8 mouse cellular contexts compared by ENCODE assay signal in the genomic region with DNA sequence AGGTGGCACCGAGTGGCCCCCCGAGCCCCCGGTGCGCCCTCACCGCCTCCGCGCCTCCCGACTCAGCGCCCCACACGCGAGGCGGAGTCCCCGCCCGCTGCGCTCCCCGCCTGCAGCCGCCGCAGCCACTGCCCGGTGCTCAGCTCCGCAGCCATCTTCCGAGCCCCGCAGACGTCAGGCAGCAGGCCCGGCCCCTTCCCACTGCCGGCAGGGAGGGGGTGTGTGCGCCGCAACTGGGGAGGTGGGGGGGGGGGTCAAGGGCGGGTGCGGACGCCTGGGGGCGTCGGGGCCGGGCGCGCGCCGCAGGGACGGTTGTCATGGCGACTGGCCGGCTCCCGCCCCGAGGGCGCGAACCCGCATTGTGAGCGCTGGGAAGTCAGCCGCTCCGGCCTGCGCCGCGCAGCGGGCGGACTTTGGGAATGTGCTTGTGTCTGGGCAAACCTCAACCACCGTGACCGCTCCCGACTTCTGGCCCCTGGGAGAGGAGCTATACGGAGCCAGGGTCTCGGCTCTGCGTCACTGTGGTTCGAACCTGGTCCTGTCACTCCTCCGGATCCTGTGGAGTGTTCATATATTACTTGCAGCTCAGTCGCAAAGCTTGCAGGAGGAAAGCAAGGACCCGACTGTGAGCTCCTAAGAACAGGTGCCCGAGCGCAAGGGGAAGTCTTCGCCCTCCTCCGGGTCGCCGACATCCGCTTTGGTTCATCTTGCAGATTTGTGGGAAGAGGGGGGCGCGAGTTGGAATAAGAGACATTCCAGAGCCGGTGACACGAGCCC. TPM values are rescaled to one million over a fixed set of nuclear protein-coding genes. Genes with fewer than 3 reads are reported as not detected.
A peak's percentile ranks its signal among the peaks of the same experiment; 100 is the strongest.
DNase-seq lines count a peak whose midpoint lies in the region; ATAC-seq and TF ChIP-seq lines count a peak whose summit lies in the region.

TSS of gene Sgsm2 (minus strand) at position 160 of the 777 bp plus-strand sequence.

- peak; percentile 87 for DNase-seq in MEL (ENCODE audit: low read depth, low spot score)
- peak; percentile 63 to 68 for DNase-seq in cerebellum, adult 2 months
- DNase-seq in forebrain, postnatal 0 days = peak; percentile 74
- DNase-seq in heart, postnatal 36 days = peak; percentile 66 to 74
- peak; percentile 62 for DNase-seq in layer of hippocampus, adult 9-11 months
- peak; percentile 72 for DNase-seq in lung, postnatal 0 days (ENCODE audit: low spot score)
- peak; percentile 48 for DNase-seq in ovary, postnatal 14 days (ENCODE audit: low spot score)
- DNase-seq in thymus, postnatal 14 days = peak; percentile 64

- H3K4me1 ChIP-seq in MEL (ENCODE audit: control insufficient read depth in 1 of 2, insufficient read depth in 2 of 2, low read length in 2 of 2) = peaks cover 6 to 18% of the 10 kb centered on the region in 2 experiments
- H3K4me1 ChIP-seq in cerebellum, adult 2 months (ENCODE audit: control insufficient read depth, insufficient read depth, low read length) = 0 out of 2 replicates have a peak, but pooled peaks cover 3% of the 10 kb centered on the region
- 0 out of 2 replicates have a peak, but pooled peaks cover 13% of the 10 kb centered on the region for H3K4me1 ChIP-seq in forebrain, postnatal 0 days (ENCODE audit: insufficient read depth)
- H3K4me1 ChIP-seq in lung, postnatal 0 days (ENCODE audit: insufficient read depth, low read depth, low read length) = peaks cover 5% of the 10 kb centered on the region; the same call in 1 of the 2 replicates

- ATAC-seq in forebrain, postnatal 0 days = peak; percentile 77
- peak; percentile 60 for ATAC-seq in lung, postnatal 0 days

- H3K9ac ChIP-seq in MEL (ENCODE audit: control insufficient read depth, low read depth, low read length, poor library complexity, severe bottlenecking) = peak within 1 kb of the TSS; percentile 86
- H3K9ac ChIP-seq in forebrain, postnatal 0 days = peak within 1 kb of the TSS; percentile 82
- H3K9ac ChIP-seq in lung, postnatal 0 days (replicated peaks; ENCODE audit: low read depth) = peak within 1 kb of the TSS; percentile 51

- peaks cover 54% of the 10 kb centered on the region for H3K79me2 ChIP-seq in MEL (ENCODE audit: control insufficient read depth, insufficient read depth, low read length, poor library complexity)

- H3K4me2 ChIP-seq in forebrain, postnatal 0 days (ENCODE audit: low read depth) = peak within 1 kb of the TSS; percentile 77
- peak within 1 kb of the TSS; percentile 100 for H3K4me2 ChIP-seq in lung, postnatal 0 days (replicated peaks; ENCODE audit: low read depth, low read length)

- H3K4me3 ChIP-seq in MEL (ENCODE audit: control insufficient read depth in 1 of 2, insufficient read depth in 1 of 2, low read depth in 2 of 2, low read length in 2 of 2) = peak within 1 kb of the TSS; percentile 80 to 86
- H3K4me3 ChIP-seq in cerebellum, adult 2 months (replicated peaks; ENCODE audit: insufficient read depth, low read depth, low read length) = peak within 1 kb of the TSS; percentile 65
- peak within 1 kb of the TSS; percentile 78 for H3K4me3 ChIP-seq in forebrain, postnatal 0 days (ENCODE audit: low read depth, low read length)
- peak within 1 kb of the TSS; percentile 76 for H3K4me3 ChIP-seq in lung, postnatal 0 days (ENCODE audit: low read depth, low read length)

- intact Hi-C loops in heart, postnatal 36 days (cut with DNase I) = loop anchor here (1.0 kb wide), 1 partner anchor 20 kb away; no protein-coding TSS in a partner anchor

- WGBS in cerebellum, adult 2 months = 1% methylated on average over 71 of the region's 74 CpGs
- under 1% methylated on average over 60 of the region's 74 CpGs for WGBS in forebrain, postnatal 0 days
- under 1% methylated on average over 53 of the region's 74 CpGs for WGBS in lung, postnatal 0 days

- TF ChIP-seq CTCF in MEL (IDR thresholded peaks at IDR 0.05 in 2 of 3, conservative IDR thresholded peaks at IDR 0.05 in 1 of 3; ENCODE audit: control insufficient read depth in 1 of 3, insufficient read depth in 1 of 3, low read depth in 2 of 3, low read length in 3 of 3, poor library complexity in 1 of 3, severe bottlenecking in 1 of 3) = no peak
- no peak for TF ChIP-seq CTCF in cerebellum, adult 2 months (IDR thresholded peaks at IDR 0.05; ENCODE audit: borderline replicate concordance, insufficient read depth, low read depth, low read length)
- no peak for TF ChIP-seq CTCF in forebrain, postnatal 0 days (IDR thresholded peaks at IDR 0.05; ENCODE audit: low read depth)
- TF ChIP-seq CTCF in lung, postnatal 0 days (IDR thresholded peaks at IDR 0.05) = no peak

- no peak for TF ChIP-seq RAD21 in MEL (IDR thresholded peaks at IDR 0.05; ENCODE audit: low read depth, low read length)

- no peaks in the 10 kb centered on the region for H3K9me3 ChIP-seq in MEL (replicated peaks; ENCODE audit: insufficient read depth, low read length)
- no peaks in the 10 kb centered on the region for H3K9me3 ChIP-seq in forebrain, postnatal 0 days (ENCODE audit: low read length)
- H3K9me3 ChIP-seq in lung, postnatal 0 days (ENCODE audit: low read length) = no peaks in the 10 kb centered on the region

- peaks cover 24 to 29% of the 10 kb centered on the region in 2 experiments for H3K36me3 ChIP-seq in MEL (ENCODE audit: control insufficient read depth in 1 of 2, insufficient read depth in 2 of 2, low read length in 2 of 2)
- H3K36me3 ChIP-seq in forebrain, postnatal 0 days (ENCODE audit: insufficient read depth) = peaks cover 28% of the 10 kb centered on the region
- H3K36me3 ChIP-seq in lung, postnatal 0 days (ENCODE audit: insufficient read depth, low read length) = 0 out of 2 replicates have a peak, but pooled peaks cover 3% of the 10 kb centered on the region

- no peak for TF ChIP-seq EP300 in MEL (IDR thresholded peaks at IDR 0.05; ENCODE audit: low read depth in 1 of 2, low read length in 2 of 2)
- TF ChIP-seq EP300 in lung, postnatal 0 days (IDR thresholded peaks at IDR 0.05) = no peak

- no peaks in the 10 kb centered on the region for H3K27me3 ChIP-seq in MEL (ENCODE audit: control insufficient read depth in 1 of 2, insufficient read depth in 2 of 2, low read length in 2 of 2)
- H3K27me3 ChIP-seq in cerebellum, adult 2 months (ENCODE audit: control insufficient read depth, insufficient read depth, low read length) = no peaks in the 10 kb centered on the region
- no peaks in the 10 kb centered on the region for H3K27me3 ChIP-seq in forebrain, postnatal 0 days (ENCODE audit: insufficient read depth, low read length)
- no peaks in the 10 kb centered on the region for H3K27me3 ChIP-seq in lung, postnatal 0 days (replicated peaks; ENCODE audit: insufficient read depth, low read length)

- TF ChIP-seq POLR2A in MEL (IDR thresholded peaks at IDR 0.05; ENCODE audit: control insufficient read depth in 1 of 2, insufficient read depth in 1 of 2, low read depth in 1 of 2, low read length in 2 of 2, poor library complexity in 1 of 2) = no peak; a peak in 2 of 4 replicates
- 0 out of 2 replicates have a peak, but pooled peaks have one; percentile 5 for TF ChIP-seq POLR2A in cerebellum, adult 2 months (IDR thresholded peaks at IDR 0.05; ENCODE audit: borderline replicate concordance, insufficient read depth, low read length)

- peak within 1 kb of the TSS; percentile 86 for H3K27ac ChIP-seq in MEL (ENCODE audit: control insufficient read depth, low read depth, low read length)
- peak within 1 kb of the TSS; percentile 63 for H3K27ac ChIP-seq in cerebellum, adult 2 months (ENCODE audit: insufficient read depth, low read length)
- H3K27ac ChIP-seq in forebrain, postnatal 0 days (ENCODE audit: low read depth, low read length) = peak within 1 kb of the TSS; percentile 91
- H3K27ac ChIP-seq in lung, postnatal 0 days (ENCODE audit: low read length) = peak within 1 kb of the TSS; percentile 82

TF ChIP-seq in MEL, 35 proteins besides CTCF, POLR2A, EP300 and RAD21:
- peak; percentile 63; the same call in 1 of the 2 replicates for TF ChIP-seq E2F4 (IDR thresholded peaks at IDR 0.05; ENCODE audit: borderline replicate concordance, low read depth, low read length)
- no peak for TF ChIP-seq CHD2 (IDR thresholded peaks at IDR 0.05; ENCODE audit: low read length)
- no peak for TF ChIP-seq UBTF (IDR thresholded peaks at IDR 0.05; ENCODE audit: borderline replicate concordance, insufficient read depth, low read depth, low read length)
- peak; percentile 17; the same call in 1 of the 2 replicates for TF ChIP-seq MXI1 (IDR thresholded peaks at IDR 0.05; ENCODE audit: low read depth, low read length)
- no peak for TF ChIP-seq USF2 (IDR thresholded peaks at IDR 0.05; ENCODE audit: borderline replicate concordance in 1 of 2, insufficient read depth in 1 of 2, low read depth in 1 of 2, low read length in 2 of 2)
- TF ChIP-seq CHD1 (IDR thresholded peaks at IDR 0.05; ENCODE audit: low read depth, low read length) = no peak; the same call in 1 of the 2 replicates
- 0 out of 2 replicates have a peak, but pooled peaks have one; percentile 18 for TF ChIP-seq MYB (IDR thresholded peaks at IDR 0.05; ENCODE audit: low read depth, low read length)
- TF ChIP-seq NELFE (IDR thresholded peaks at IDR 0.05; ENCODE audit: low read depth, low read length) = peak; percentile 54
- no peak for TF ChIP-seq JUND (IDR thresholded peaks at IDR 0.05; ENCODE audit: low read depth, low read length)
- TF ChIP-seq MEF2A (IDR thresholded peaks at IDR 0.05; ENCODE audit: extremely low read depth, insufficient replicate concordance, low read depth, low read length, poor library complexity, severe bottlenecking) = 0 out of 2 replicates have a peak, but pooled peaks have one; percentile 14
- TF ChIP-seq TCF12 (IDR thresholded peaks at IDR 0.05; ENCODE audit: low read depth, low read length) = peak; percentile 26; the same call in 1 of the 2 replicates
- peak; percentile 96 for TF ChIP-seq MAZ (IDR thresholded peaks at IDR 0.05; ENCODE audit: low read depth, low read length)
- no peak; the same call in 1 of the 2 replicates for TF ChIP-seq SIN3A (IDR thresholded peaks at IDR 0.05; ENCODE audit: low read length)
- TF ChIP-seq MYC (IDR thresholded peaks at IDR 0.05; ENCODE audit: low read depth, low read length) = no peak

RNA-seq across cellular contexts. Expression of gene Sgsm2, which starts in this region (rescaled TPM):
- total RNA-seq in MEL (2012; rRNA removed) = 7.2 and 8.0 TPM in 2 replicates
- polyA plus RNA-seq in MEL (2012; ENCODE audit: insufficient read depth in 1 of 2, insufficient read length in 2 of 2, low read depth in 1 of 2, low replicate concordance in 2 of 2, missing spikeins in 1 of 2) = 10 to 100 TPM in 1 of 2 experiments, not detected in 1; 15.1 TPM
- 29.0 and 30.7 TPM in 2 replicates for polyA plus RNA-seq in cerebellum, adult 2 months (2012; rRNA removed)
- total RNA-seq in forebrain, postnatal 0 days (2014; rRNA removed) = 39.2 and 47.1 TPM in 2 replicates
- 13.7 and 18.9 TPM in 2 replicates for polyA plus RNA-seq in forebrain, postnatal 0 days (2015; fragmentation: Nextera tagmentation; extraction: Ambion mirVana)
- total RNA-seq in heart, postnatal 36 days (2021) = 1 to 10 TPM; 6.1 to 6.2 TPM
- polyA plus RNA-seq in lung, postnatal 0 days (2015; fragmentation: Nextera tagmentation; extraction: Ambion mirVana) = 2.5 and 2.6 TPM in 2 replicates

Comparison
In these comparisons a context has a peak if more than half of its experiments do, and no peak if none do; other contexts are left out.
1. Peak in every context shown above with its lines: DNase-seq, ATAC-seq, H3K4me3 ChIP-seq and H3K27ac ChIP-seq.